Mouse (Mus musculus) adrenal gland, postnatal 4 days (tissue): ENCODE measurements at regions not wholly inside any gene's neighbourhood (a gene's known extent, or its start where the extent isn't known, plus 50 kb on each side); places are given as distances from the start of the nearest gene placed in this dataset.

Source experiments
- DNase-seq, 2 experiments: peaks; one replicate each; pipeline ENCODE4 v3.0.0; 2021 to 2022; ENCODE audit warnings: low spot score in 2 of 2, mixed read lengths in 2 of 2

DNA sequence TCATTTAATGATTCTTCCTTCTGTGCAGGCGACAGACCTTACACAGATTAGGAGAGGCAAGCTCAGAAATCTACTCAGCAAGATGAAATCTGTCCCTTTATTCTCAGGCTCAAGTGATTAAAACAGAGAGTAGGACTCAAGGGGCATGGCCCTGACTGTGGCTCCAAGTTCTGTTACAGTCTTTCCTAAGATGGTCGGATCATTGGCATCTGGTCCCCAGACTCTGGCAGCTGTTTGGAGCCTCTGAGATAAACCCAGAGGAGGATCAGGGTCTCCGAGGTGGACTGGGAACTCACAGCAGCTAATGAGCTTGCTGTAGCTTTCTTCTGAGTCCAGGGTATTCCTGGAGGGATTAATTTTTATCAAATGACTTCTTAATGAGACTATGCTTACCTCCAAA lies 51.7 kb upstream of the Hs3st2 start:
- no peak for DNase-seq
